Mouse (Mus musculus) MEL (cell line): ENCODE results near the gene Cadps. TPM values are rescaled to one million over a fixed set of nuclear protein-coding genes. Genes with fewer than 3 reads are reported as not detected.

Experiments
- DNase-seq: peaks from one replicate; pipeline ENCODE4 v3.0.0; 2011; ENCODE audit warnings: low read depth, low spot score
- H3K27ac ChIP-seq: 2 replicates; pipeline ENCODE4 v1.5.1; 2012; ENCODE audit warnings: low read depth, mild to moderate bottlenecking, control low read depth, low read length, moderate library complexity; ENCODE audit not compliant: control insufficient read depth
- H3K27me3 ChIP-seq, 2 experiments: fragments of 150-350 bp in 1 of 2; sonication (generic) in 1 of 2; 2 replicates each; pipeline ENCODE4 v1.6.1; 2012; ENCODE audit warnings: low read length in 2 of 2, mild to moderate bottlenecking in 2 of 2, improper control_type of control experiment in 1 of 2, moderate library complexity in 1 of 2; ENCODE audit not compliant: insufficient read depth in 2 of 2, control insufficient read depth in 1 of 2
- H3K36me3 ChIP-seq, 2 experiments: 2 replicates each; pipeline ENCODE4 v1.6.1; 2012 to 2014; ENCODE audit warnings: low read length in 2 of 2, improper control_type of control experiment in 1 of 2, inconsistent platforms in 1 of 2, mild to moderate bottlenecking in 1 of 2; ENCODE audit not compliant: insufficient read depth in 2 of 2, control insufficient read depth in 1 of 2
- H3K4me1 ChIP-seq, 2 experiments: fragments of 150-350 bp in 1 of 2; sonication (generic) in 1 of 2; 2 replicates each; pipeline ENCODE4 v1.6.1; 2012; ENCODE audit warnings: low read length in 2 of 2, improper control_type of control experiment in 1 of 2, mild to moderate bottlenecking in 1 of 2; ENCODE audit not compliant: insufficient read depth in 2 of 2, control insufficient read depth in 1 of 2
- H3K4me3 ChIP-seq, 2 experiments: fragments of 150-350 bp in 1 of 2; sonication (generic) in 1 of 2; 2 replicates each; pipeline ENCODE4 v1.5.1; 2012; ENCODE audit warnings: low read depth in 2 of 2, low read length in 2 of 2, mild to moderate bottlenecking in 2 of 2, moderate library complexity in 2 of 2, control low read depth in 1 of 2, improper control_type of control experiment in 1 of 2; ENCODE audit not compliant: control insufficient read depth in 1 of 2, insufficient read depth in 1 of 2
- H3K79me2 ChIP-seq: 2 replicates; pipeline ENCODE4 v1.6.1; 2012; ENCODE audit warnings: mild to moderate bottlenecking, low read length, moderate library complexity; ENCODE audit not compliant: control insufficient read depth, poor library complexity, insufficient read depth
- H3K9ac ChIP-seq: 2 replicates; pipeline ENCODE4 v1.6.1; 2012; ENCODE audit warnings: low read depth, mild to moderate bottlenecking, control low read depth, low read length, moderate library complexity; ENCODE audit not compliant: control insufficient read depth, poor library complexity, severe bottlenecking
- H3K9me3 ChIP-seq: fragments of 150-350 bp; sonication (generic); replicated peaks from 2 replicates; pipeline ENCODE4 v1.6.1; 2012; ENCODE audit warnings: mild to moderate bottlenecking, low read length, improper control_type of control experiment, moderate library complexity; ENCODE audit not compliant: insufficient read depth
- ELF1 ChIP-seq: IDR thresholded peaks from 2 replicates; pipeline ENCODE4 v1.6.1; 2014; ENCODE audit warnings: low read depth, mild to moderate bottlenecking, inconsistent platforms, low read length, improper control_type of control experiment, moderate library complexity
- EP300 ChIP-seq, 2 experiments: IDR thresholded peaks; 2 replicates each; pipeline ENCODE4 v1.6.1; 2011; ENCODE audit warnings: improper control_type of control experiment in 2 of 2, low read length in 2 of 2, low read depth in 1 of 2, mild to moderate bottlenecking in 1 of 2
- ETS1 ChIP-seq: IDR thresholded peaks from 2 replicates; pipeline ENCODE4 v1.6.1; 2012; ENCODE audit warnings: low read depth, mild to moderate bottlenecking, inconsistent platforms, low read length, improper control_type of control experiment, moderate library complexity
- GABPA ChIP-seq: IDR thresholded peaks from 2 replicates; pipeline ENCODE4 v1.6.1; 2012; ENCODE audit warnings: low read depth, mild to moderate bottlenecking, inconsistent platforms, low read length, improper control_type of control experiment, moderate library complexity
- GATA1 ChIP-seq: IDR thresholded peaks from 2 replicates; pipeline ENCODE4 v1.6.1; 2011; ENCODE audit warnings: low read depth, low read length, improper control_type of control experiment
- HCFC1 ChIP-seq: IDR thresholded peaks from 2 replicates; pipeline ENCODE4 v1.6.1; 2012; ENCODE audit warnings: low read depth, mild to moderate bottlenecking, inconsistent platforms, low read length, improper control_type of control experiment, moderate library complexity
- JUND ChIP-seq: IDR thresholded peaks from 2 replicates; pipeline ENCODE4 v1.6.1; 2011; ENCODE audit warnings: low read depth, mild to moderate bottlenecking, improper control_type of control experiment, low read length
- MEF2A ChIP-seq: IDR thresholded peaks from 2 replicates; pipeline ENCODE4 v1.6.1; 2014; ENCODE audit warnings: low read depth, mild to moderate bottlenecking, inconsistent platforms, low read length, improper control_type of control experiment; ENCODE audit not compliant: poor library complexity, insufficient replicate concordance, severe bottlenecking; ENCODE audit errors: extremely low read depth
- MXI1 ChIP-seq: IDR thresholded peaks from 2 replicates; pipeline ENCODE4 v1.6.1; 2011; ENCODE audit warnings: mild to moderate bottlenecking, low read depth, low read length, improper control_type of control experiment
- MYB ChIP-seq: IDR thresholded peaks from 2 replicates; pipeline ENCODE4 v1.6.1; 2011; ENCODE audit warnings: mild to moderate bottlenecking, low read depth, low read length, improper control_type of control experiment
- MYC ChIP-seq: IDR thresholded peaks from 2 replicates; pipeline ENCODE4 v1.6.1; 2011; ENCODE audit warnings: low read depth, mild to moderate bottlenecking, low read length, improper control_type of control experiment, moderate library complexity
- NELFE ChIP-seq: IDR thresholded peaks from 2 replicates; pipeline ENCODE4 v1.6.1; 2011; ENCODE audit warnings: low read depth, low read length, improper control_type of control experiment
- POLR2A ChIP-seq, 2 experiments: IDR thresholded peaks; 2 replicates each; pipeline ENCODE4 v1.6.1; 2011 to 2012; ENCODE audit warnings: low read length in 2 of 2, mild to moderate bottlenecking in 2 of 2, control low read depth in 1 of 2, improper control_type of control experiment in 1 of 2, low read depth in 1 of 2, moderate library complexity in 1 of 2; ENCODE audit not compliant: control insufficient read depth in 1 of 2, insufficient read depth in 1 of 2, poor library complexity in 1 of 2
- POLR2AphosphoS2 ChIP-seq: IDR thresholded peaks from 2 replicates; pipeline ENCODE4 v1.6.1; 2011; ENCODE audit warnings: low read length, improper control_type of control experiment
- RAD21 ChIP-seq: IDR thresholded peaks from 2 replicates; pipeline ENCODE4 v1.6.1; 2011; ENCODE audit warnings: mild to moderate bottlenecking, low read depth, low read length, improper control_type of control experiment
- RCOR1 ChIP-seq: IDR thresholded peaks from 2 replicates; pipeline ENCODE4 v1.6.1; 2012; ENCODE audit warnings: low read depth, mild to moderate bottlenecking, inconsistent platforms, low read length, improper control_type of control experiment
- SIN3A ChIP-seq: IDR thresholded peaks from 2 replicates; pipeline ENCODE4 v1.6.1; 2012; ENCODE audit warnings: low read length, improper control_type of control experiment, inconsistent platforms
- TBP ChIP-seq: IDR thresholded peaks from 2 replicates; pipeline ENCODE4 v1.8.0; 2011; ENCODE audit warnings: low read depth, low read length, improper control_type of control experiment
- TCF12 ChIP-seq: IDR thresholded peaks from 2 replicates; pipeline ENCODE4 v1.6.1; 2014; ENCODE audit warnings: low read depth, mild to moderate bottlenecking, inconsistent platforms, low read length, improper control_type of control experiment, moderate library complexity
- USF2 ChIP-seq, 2 experiments: IDR thresholded peaks; 2 replicates each; pipeline ENCODE4 v1.6.1; 2011 to 2012; ENCODE audit warnings: improper control_type of control experiment in 2 of 2, low read length in 2 of 2, borderline replicate concordance in 1 of 2, inconsistent platforms in 1 of 2, low read depth in 1 of 2, mild to moderate bottlenecking in 1 of 2; ENCODE audit not compliant: insufficient read depth in 1 of 2
- ZMIZ1 ChIP-seq: IDR thresholded peaks from 2 replicates; pipeline ENCODE4 v1.6.1; 2012; ENCODE audit warnings: low read depth, mild to moderate bottlenecking, inconsistent platforms, low read length, improper control_type of control experiment, moderate library complexity
- polyA plus RNA-seq, 2 experiments: library from polyadenylated mRNA; stranded (reverse) in 1 of 2; unstranded in 1 of 2; fragments of >175 nt in 1 of 2; fragments of >200 nt in 1 of 2; gene quantifications; 2 replicates each; pipeline versions ENCODE4 v1.2.1 to v1.2.4; 2012; ENCODE audit warnings: low replicate concordance in 2 of 2, low read depth in 1 of 2; ENCODE audit not compliant: insufficient read length in 2 of 2, insufficient read depth in 1 of 2, missing spikeins in 1 of 2
- total RNA-seq: library from RNA; depleted of rRNA; stranded (reverse); fragments of 300-350 nt; gene quantifications from 2 replicates; pipeline ENCODE4 v1.2.3, GENCODE M21; 2012

The Cadps gene
- total and polyA plus RNA-seq, 3 experiments = not detected

DNA sequence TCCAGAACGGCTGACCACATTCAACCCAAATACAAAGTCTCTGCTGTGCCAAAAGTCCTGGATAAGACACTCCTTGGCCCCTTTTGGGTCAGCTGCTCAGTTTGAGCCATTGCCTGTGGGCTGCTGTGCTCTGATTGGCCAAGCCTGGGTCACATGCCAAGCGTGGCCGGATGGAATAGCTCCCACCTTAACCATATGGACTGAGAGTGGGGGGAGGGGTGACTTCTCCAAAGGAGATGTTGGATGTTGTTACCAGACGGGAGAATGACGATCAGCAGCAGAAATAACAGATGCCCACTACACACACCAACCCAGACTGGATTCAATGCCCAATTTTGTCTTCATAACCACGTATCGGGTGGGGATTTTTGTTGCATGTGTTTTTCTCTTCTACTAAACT lies 488.0 kb downstream of the Cadps start:
- Histone ChIP-seq H3K4me1 (no peaks in the 10 kb centered on the region), H3K4me3 (no peak overlapping the region), H3K36me3 (no peaks in the 10 kb centered on the region), H3K79me2 (no peaks in the 10 kb centered on the region), H3K27ac (no peak overlapping the region), H3K9ac (no peak overlapping the region), H3K27me3 (no peaks in the 10 kb centered on the region), H3K9me3 (no peaks in the 10 kb centered on the region)
- no peak for TF ChIP-seq MYC
- TF ChIP-seq NELFE = no peak
- no peak for TF ChIP-seq POLR2AphosphoS2
- TF ChIP-seq GATA1 = no peak
- no peak for TF ChIP-seq SIN3A
- TF ChIP-seq USF2 (IDR thresholded peaks at IDR 0.05; ENCODE audit: borderline replicate concordance in 1 of 2, insufficient read depth in 1 of 2, low read depth in 1 of 2, low read length in 2 of 2) = no peak
- TF ChIP-seq TCF12 = no peak
- no peak for TF ChIP-seq MXI1
- TF ChIP-seq GABPA = no peak
- no peak for TF ChIP-seq ELF1
- TF ChIP-seq POLR2A (IDR thresholded peaks at IDR 0.05; ENCODE audit: control insufficient read depth in 1 of 2, insufficient read depth in 1 of 2, low read depth in 1 of 2, low read length in 2 of 2, poor library complexity in 1 of 2) = no peak
- no peak for TF ChIP-seq MEF2A
- no peak for TF ChIP-seq RCOR1
- no peak for DNase-seq

DNA sequence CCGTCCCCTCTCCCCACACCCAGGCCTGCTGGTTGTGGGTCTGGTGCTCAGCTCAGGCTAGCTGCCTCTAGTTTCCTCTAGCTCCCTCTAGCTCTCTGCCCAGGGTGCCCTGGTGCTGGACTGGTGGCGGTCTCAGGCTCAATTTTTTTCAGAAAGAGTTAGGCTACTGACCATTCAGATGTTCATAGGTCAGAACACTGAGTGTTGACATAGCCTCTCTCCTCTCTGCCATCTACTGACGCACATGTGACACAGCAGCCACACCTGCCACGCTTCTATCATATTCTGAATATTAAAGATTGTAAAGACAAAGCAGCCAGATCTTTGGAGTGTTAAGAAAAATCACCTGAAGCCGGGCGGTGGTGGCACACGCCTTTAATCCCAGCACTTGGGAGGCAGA lies 489.3 kb downstream of the Cadps start:
- Histone ChIP-seq H3K27ac (no peak overlapping the region), H3K79me2 (no peaks in the 10 kb centered on the region), H3K9ac (no peak overlapping the region), H3K27me3 (no peaks in the 10 kb centered on the region), H3K4me1 (no peaks in the 10 kb centered on the region), H3K36me3 (no peaks in the 10 kb centered on the region), H3K9me3 (no peaks in the 10 kb centered on the region), H3K4me3 (no peak overlapping the region)
- TF ChIP-seq MYB (no peak), MEF2A (no peak), POLR2A (IDR thresholded peaks at IDR 0.05; ENCODE audit: control insufficient read depth in 1 of 2, insufficient read depth in 1 of 2, low read depth in 1 of 2, low read length in 2 of 2, poor library complexity in 1 of 2) (no peak), RCOR1 (no peak), JUND (no peak), TBP (no peak), ZMIZ1 (no peak), GATA1 (no peak), EP300 (IDR thresholded peaks at IDR 0.05; ENCODE audit: low read depth in 1 of 2, low read length in 2 of 2) (no peak), ETS1 (no peak), HCFC1 (no peak), RAD21 (no peak)
- TF ChIP-seq, all 39 proteins: peak for 0
- DNase-seq = no peak
